Mouse (Mus musculus): ENCODE data around the gene Adarb2.

Adarb2 gene

GRCm38 (mm10) chr13:8691448-8691847 is 488.8 kb downstream of the Adarb2 start:
- no peak for DNase-seq

- no peak for DNase-seq
Observed at GRCm38 (mm10) chr13:8692787-8693186, 490.1 kb downstream of the Adarb2 start.

- no peak for DNase-seq
Observed at GRCm38 (mm10) chr13:8698451-8698850, 495.8 kb downstream of the Adarb2 start.

- no peak for DNase-seq
Observed at GRCm38 (mm10) chr13:8699831-8700230, 497.2 kb downstream of the Adarb2 start.

GRCm38 (mm10) chr13:8700981-8701380 is 498.3 kb downstream of the Adarb2 start:
- DNase-seq = no peak

GRCm38 (mm10) chr13:8705296-8705695 is 502.6 kb downstream of the Adarb2 start:
- DNase-seq = no peak

GRCm38 (mm10) chr13:8713377-8713776 is 510.7 kb downstream of the Adarb2 start:
- DNase-seq = no peak

GRCm38 (mm10) chr13:8729972-8730645 is 527.4 kb downstream of the Adarb2 start:
- no peak for DNase-seq

- no peak for DNase-seq
Observed at GRCm38 (mm10) chr13:8737139-8737865, 534.6 kb downstream of the Adarb2 start.

GRCm38 (mm10) chr13:8742792-8743191 is 540.1 kb downstream of the Adarb2 start:
- DNase-seq = no peak

GRCm38 (mm10) chr13:8744565-8744964 is 541.9 kb downstream of the Adarb2 start:
- peak; percentile 14 for DNase-seq

- DNase-seq = no peak
Observed at GRCm38 (mm10) chr13:8745596-8745995, 542.9 kb downstream of the Adarb2 start.

- no peak for DNase-seq
Observed at GRCm38 (mm10) chr13:8749451-8749850, 546.8 kb downstream of the Adarb2 start.

GRCm38 (mm10) chr13:8760940-8761339 is 558.3 kb downstream of the Adarb2 start:
- DNase-seq = no peak

GRCm38 (mm10) chr13:8769654-8770227 is 567.1 kb downstream of the Adarb2 start:
- DNase-seq = no peak

GRCm38 (mm10) chr13:8770616-8771015 is 568.0 kb downstream of the Adarb2 start:
- no peak for DNase-seq

- DNase-seq = peak; percentile 67
Observed at GRCm38 (mm10) chr13:8780441-8780840, 577.8 kb downstream of the Adarb2 start.

- no peak for DNase-seq
Observed at GRCm38 (mm10) chr13:8782636-8783035, 580.0 kb downstream of the Adarb2 start.

- peak; percentile 11 for DNase-seq
Observed at GRCm38 (mm10) chr13:8783686-8784307, 581.1 kb downstream of the Adarb2 start.

GRCm38 (mm10) chr13:8784308-8785061 is 581.8 kb downstream of the Adarb2 start:
- DNase-seq = no peak

- DNase-seq = peak; percentile 40
Observed at GRCm38 (mm10) chr13:8785185-8785584, 582.5 kb downstream of the Adarb2 start.

GRCm38 (mm10) chr13:8793217-8793616 is 590.6 kb downstream of the Adarb2 start:
- no peak for DNase-seq

- DNase-seq = no peak
Observed at GRCm38 (mm10) chr13:8800576-8800975, 597.9 kb downstream of the Adarb2 start.
